Mouse (Mus musculus): ENCODE data around the gene Hnf1a.

DNA sequence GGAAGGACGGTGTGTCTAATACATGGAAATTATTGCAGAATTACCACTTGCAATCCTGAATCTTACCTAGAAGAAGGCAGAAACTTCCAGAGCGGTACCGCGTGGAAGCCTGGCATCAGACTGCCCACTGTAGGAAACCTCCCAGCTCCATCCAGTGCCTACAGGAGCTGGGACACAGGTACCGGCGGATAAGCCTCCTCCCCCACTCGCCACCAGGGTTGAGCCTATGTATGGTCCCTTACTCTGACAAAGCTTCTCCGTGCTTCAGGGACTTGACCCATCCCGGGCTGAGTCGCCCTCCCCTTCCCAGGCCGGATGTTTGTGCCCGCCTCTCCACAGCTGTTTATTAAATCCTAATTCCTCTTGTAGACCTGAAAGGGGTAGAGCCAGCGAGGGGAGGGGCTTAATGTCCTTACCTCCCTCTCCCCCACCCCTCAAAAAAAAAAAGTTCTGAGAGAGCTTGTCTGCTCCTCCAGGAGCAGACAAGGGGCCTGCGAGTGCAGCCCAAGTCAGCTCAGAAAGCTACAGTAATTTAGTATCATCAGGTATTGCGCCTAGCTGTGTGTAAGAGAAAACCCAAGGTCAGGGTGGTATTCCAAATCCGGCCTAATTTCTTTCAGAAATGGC, 9.3 kb upstream of the Hnf1a start:
- TF ChIP-seq CTCF (IDR thresholded peaks at IDR 0.05; ENCODE audit: low read depth): no peak
- TF ChIP-seq EP300 (optimal IDR thresholded peaks at IDR 0.05): no peak

All from stomach, postnatal 0 days (tissue).